28 mouse cellular contexts compared by ENCODE assay signal in the genomic region with DNA sequence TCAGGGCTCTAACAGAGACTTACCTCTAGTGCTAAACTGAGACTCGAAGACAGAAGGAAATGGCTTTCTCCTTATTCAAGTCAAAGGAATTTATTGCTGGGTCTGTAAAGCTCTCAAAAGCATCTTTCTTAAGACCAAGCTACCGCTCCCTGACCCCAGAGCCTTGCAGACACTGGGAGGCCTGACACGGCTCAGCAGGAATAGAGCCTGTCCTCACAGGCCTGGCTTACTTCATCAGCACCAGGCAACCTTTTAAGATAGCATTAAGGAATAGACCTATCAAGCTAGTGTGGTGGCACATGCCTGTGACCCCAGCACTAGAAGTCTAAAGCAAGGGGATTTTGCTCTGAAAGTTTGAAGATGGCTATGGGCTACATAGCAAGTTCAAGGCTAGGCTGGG. TPM values are rescaled to one million over a fixed set of nuclear protein-coding genes. Genes with fewer than 3 reads are reported as not detected.
"Had no signal": no experiment of that assay in that cellular context is flagged by ENCODE, and none has a peak within 500 bp of the region (broad histone marks: within the 10 kb centered on the region; RNA-seq: fewer than 3 reads in every experiment).

No protein-coding gene starts in this region.

- H3K27ac ChIP-seq: gastrocnemius, adult 2 months; heart, adult 2 months; heart, embryonic 13.5 days; heart, embryonic 15.5 days; hindbrain, embryonic 10.5 days; hindbrain, embryonic 12.5 days; hindbrain, embryonic 14.5 days; intestine, embryonic 15.5 days; layer of hippocampus, adult 2 months; limb, embryonic 13.5 days; limb, embryonic 15.5 days; liver, embryonic 12.5 days; liver, embryonic 14.5 days had no signal

- H3K9me3 ChIP-seq: heart, embryonic 13.5 days; heart, embryonic 15.5 days; hindbrain, embryonic 10.5 days; hindbrain, embryonic 12.5 days; intestine, embryonic 15.5 days; limb, embryonic 13.5 days; limb, embryonic 15.5 days; liver, embryonic 12.5 days had no signal

- H3K36me3 ChIP-seq: heart, embryonic 13.5 days; heart, embryonic 15.5 days; hindbrain, embryonic 10.5 days; hindbrain, embryonic 12.5 days; intestine, embryonic 15.5 days; limb, embryonic 13.5 days; limb, embryonic 15.5 days; liver, embryonic 12.5 days had no signal

- H3K4me3 ChIP-seq: gastrocnemius, adult 2 months; heart, adult 2 months; heart, embryonic 13.5 days; heart, embryonic 15.5 days; hindbrain, embryonic 10.5 days; hindbrain, embryonic 12.5 days; intestine, embryonic 15.5 days; layer of hippocampus, adult 2 months; limb, embryonic 13.5 days; limb, embryonic 15.5 days; liver, embryonic 12.5 days had no signal

- H3K27me3 ChIP-seq: heart, embryonic 15.5 days had no signal

- ATAC-seq: hindbrain, embryonic 16.5 days; inflammation-experienced regulatory T-cells, adult 6 months; intestine, embryonic 15.5 days; intestine, postnatal 0 days; liver, embryonic 12.5 days had no signal

- H3K4me1 ChIP-seq: intestine, embryonic 15.5 days; liver, embryonic 12.5 days had no signal

- H3K4me2 ChIP-seq: heart, embryonic 13.5 days; heart, embryonic 15.5 days; hindbrain, embryonic 12.5 days; hindbrain, embryonic 14.5 days; intestine, embryonic 15.5 days; limb, embryonic 13.5 days; limb, embryonic 15.5 days; liver, embryonic 12.5 days had no signal

- H3K9ac ChIP-seq: heart, embryonic 13.5 days; heart, embryonic 15.5 days; hindbrain, embryonic 12.5 days; hindbrain, embryonic 14.5 days; intestine, embryonic 15.5 days; limb, embryonic 13.5 days; limb, embryonic 15.5 days; liver, embryonic 12.5 days; liver, embryonic 14.5 days had no signal

- DNase-seq: gastrocnemius, adult 2 months; gastrocnemius, postnatal 10 days; gastrocnemius, postnatal 25 days; heart, adult 2 months; heart, postnatal 14 days; heart, postnatal 36 days; kidney, adult 18-20 months; kidney, adult 8-10 months; kidney, postnatal 10 days; kidney, postnatal 25 days; kidney, postnatal 4 days; layer of hippocampus, postnatal 36 days; left cerebral cortex, postnatal 4 days had no signal

RNA-seq across cellular contexts. Expression of a gene that starts 20.6 kb away (rescaled TPM):
- total RNA-seq: granulocyte monocyte progenitor cell, adult 5-6 weeks had no signal
